Mouse (Mus musculus): ENCODE results near the gene Thoc5.

The Thoc5 gene

GRCm38 (mm10) chr11:4974376-4975122 lies 79.4 kb downstream of the Thoc5 start:
- no peak for DNase-seq (ENCODE audit: low read depth, low spot score)

- peak; percentile 83 for DNase-seq (ENCODE audit: low read depth, low spot score)
Measured at GRCm38 (mm10) chr11:4975623-4976022, 80.5 kb downstream of the Thoc5 start.

All from A20 (cell line).